39 mouse cellular contexts compared by ENCODE assay signal in genomic region chr3:54717348-54717747, GRCm38 (mm10). TPM values are rescaled to one million over a fixed set of nuclear protein-coding genes. Genes with fewer than 3 reads are reported as not detected.
"Had no signal": no experiment of that assay in that cellular context is flagged by ENCODE, and none has a peak within 500 bp of the region (broad histone marks: within the 10 kb centered on the region; RNA-seq: fewer than 3 reads in every experiment).

No protein-coding gene starts in this region.

- H3K4me2 ChIP-seq: heart, embryonic 11.5 days; heart, embryonic 13.5 days; heart, embryonic 15.5 days; intestine, embryonic 15.5 days; kidney, embryonic 15.5 days; limb, embryonic 13.5 days; limb, embryonic 15.5 days; liver, embryonic 12.5 days had no signal

- H3K4me1 ChIP-seq: heart, embryonic 15.5 days; intestine, embryonic 15.5 days; kidney, embryonic 15.5 days; limb, embryonic 13.5 days; limb, embryonic 15.5 days; liver, embryonic 12.5 days had no signal

- H3K27me3 ChIP-seq: heart, embryonic 13.5 days; heart, embryonic 15.5 days; intestine, embryonic 15.5 days; kidney, embryonic 15.5 days; limb, embryonic 13.5 days; limb, embryonic 15.5 days; liver, embryonic 12.5 days had no signal

- H3K9me3 ChIP-seq: heart, embryonic 13.5 days; heart, embryonic 15.5 days; intestine, embryonic 15.5 days; kidney, embryonic 15.5 days; limb, embryonic 13.5 days; limb, embryonic 15.5 days; liver, embryonic 12.5 days had no signal

- ATAC-seq: forebrain, embryonic 16.5 days; inflammation-experienced regulatory T-cells, adult 6 months; intestine, embryonic 15.5 days; intestine, postnatal 0 days; liver, embryonic 12.5 days had no signal

- H3K4me3 ChIP-seq: gastrocnemius, adult 2 months; heart, adult 2 months; heart, embryonic 13.5 days; heart, embryonic 15.5 days; intestine, embryonic 15.5 days; kidney, embryonic 15.5 days; limb, embryonic 13.5 days; limb, embryonic 15.5 days; liver, embryonic 12.5 days had no signal

- DNase-seq: gastrocnemius, adult 2 months; gastrocnemius, postnatal 10 days; gastrocnemius, postnatal 25 days; heart, adult 2 months; heart, postnatal 14 days; heart, postnatal 4 days; kidney, adult 18-20 months; kidney, adult 9 months; kidney, postnatal 14 days; kidney, postnatal 36 days; layer of hippocampus, adult 9-11 months; layer of hippocampus, postnatal 36 days; left cerebral cortex, postnatal 4 days had no signal

- H3K27ac ChIP-seq: gastrocnemius, adult 2 months; heart, adult 2 months; heart, embryonic 13.5 days; heart, embryonic 15.5 days; intestine, embryonic 15.5 days; kidney, embryonic 15.5 days; kidney, postnatal 0 days; limb, embryonic 13.5 days; limb, embryonic 15.5 days; liver, embryonic 12.5 days had no signal

- H3K9ac ChIP-seq: heart, embryonic 13.5 days; heart, embryonic 15.5 days; intestine, embryonic 15.5 days; kidney, embryonic 15.5 days; limb, embryonic 13.5 days; limb, embryonic 15.5 days; liver, embryonic 12.5 days had no signal

RNA-seq across cellular contexts. Expression of gene Gm21958, which starts 3.2 kb away (rescaled TPM):
- total RNA-seq: gastrocnemius, adult 2 months; gastrocnemius, postnatal 10 days; gastrocnemius, postnatal 25 days; gastrocnemius, postnatal 4 days; granulocyte monocyte progenitor cell, adult 5-6 weeks; heart, adult 2 months; heart, postnatal 14 days; heart, postnatal 4 days; layer of hippocampus, adult 18-20 months; layer of hippocampus, adult 8-10 months; layer of hippocampus, postnatal 14 days; layer of hippocampus, postnatal 36 days; left cerebral cortex, adult 18-20 months; left cerebral cortex, adult 8-10 months; left cerebral cortex, postnatal 10 days; left cerebral cortex, postnatal 25 days; left cerebral cortex, postnatal 4 days; liver, adult 2 months had no signal
- polyA plus RNA-seq: forebrain, embryonic 16.5 days; frontal cortex, adult 2 months; heart, adult 2 months; heart, postnatal 0 days; hindbrain, embryonic 11.5 days; intestine, embryonic 15.5 days; intestine, postnatal 0 days; large intestine, adult 2 months; liver, adult 2 months; liver, embryonic 12.5 days had no signal

RNA-seq across cellular contexts. Expression of gene Smad9, which starts 38.0 kb away (rescaled TPM):
- total RNA-seq: granulocyte monocyte progenitor cell, adult 5-6 weeks had no signal
- polyA plus RNA-seq: inflammation-experienced regulatory T-cells, adult 6 months had no signal
